Mouse (Mus musculus) embryonic fibroblast, embryonic 13.5 days (primary cell): ENCODE results near the gene Lrrc3c.

ENCODE experiments used
- CTCF ChIP-seq: IDR thresholded peaks from 2 replicates; pipeline ENCODE4 v1.5.1; 2011; ENCODE audit warnings: mild to moderate bottlenecking, control low read depth, low read length, moderate library complexity, borderline replicate concordance; ENCODE audit not compliant: insufficient read depth
- POLR2A ChIP-seq: IDR thresholded peaks from 2 replicates; pipeline ENCODE4 v1.6.1; 2011; ENCODE audit warnings: low read depth, mild to moderate bottlenecking, control low read depth, low read length, moderate library complexity

GRCm38 (mm10) chr11:98588833-98589281 is 9.2 kb upstream of the Lrrc3c start:
- TF ChIP-seq CTCF (no peak), POLR2A (no peak)
